Comparison of ENCODE assay signal across 28 mouse cellular contexts in genomic region chr7:132615346-132615745, GRCm38 (mm10). TPM values are rescaled to one million over a fixed set of nuclear protein-coding genes. Genes with fewer than 3 reads are reported as not detected.
DNase-seq lines count a peak whose midpoint lies in the region; ATAC-seq and TF ChIP-seq lines count a peak whose summit lies in the region.
"Had no signal": no experiment of that assay in that cellular context is flagged by ENCODE, and none has a peak within 500 bp of the region (broad histone marks: within the 10 kb centered on the region; RNA-seq: fewer than 3 reads in every experiment).

No protein-coding gene starts in this region.

- no peak overlapping the region for H3K4me2 ChIP-seq in lung, embryonic 14.5 days
- H3K4me2 ChIP-seq: hindbrain, embryonic 12.5 days; kidney, embryonic 15.5 days; midbrain, embryonic 13.5 days; neural tube, embryonic 13.5 days; stomach, embryonic 15.5 days had no signal

- H3K36me3 ChIP-seq in lung, embryonic 14.5 days (ENCODE audit: insufficient read depth): no peaks in the 10 kb centered on the region
- H3K36me3 ChIP-seq in ES-Bruce4 (ENCODE audit: control insufficient read depth, insufficient read depth, low read length, poor library complexity, severe bottlenecking): no peaks in the 10 kb centered on the region
- H3K36me3 ChIP-seq: hindbrain, embryonic 12.5 days; kidney, embryonic 15.5 days; midbrain, embryonic 13.5 days; neural tube, embryonic 13.5 days; stomach, embryonic 15.5 days had no signal

- H3K4me3 ChIP-seq in gastrocnemius, adult 2 months: no peak overlapping the region
- H3K4me3 ChIP-seq in lung, embryonic 14.5 days (ENCODE audit: low read depth, low read length): no peak overlapping the region
- H3K4me3 ChIP-seq in lung, adult 2 months (replicated peaks; ENCODE audit: extremely low read depth, low read depth, low read length): no peak overlapping the region
- H3K4me3 ChIP-seq in ES-Bruce4 (ENCODE audit: low read depth, low read length): no peak overlapping the region
- H3K4me3 ChIP-seq: hindbrain, embryonic 12.5 days; kidney, embryonic 15.5 days; midbrain, embryonic 13.5 days; neural tube, embryonic 13.5 days; stomach, embryonic 15.5 days had no signal

- peak; percentile 74 for TF ChIP-seq EP300 in ES-Bruce4 (IDR thresholded peaks at IDR 0.05; ENCODE audit: insufficient read depth, low read depth, low read length)

- H3K27ac ChIP-seq in gastrocnemius, adult 2 months: no peak overlapping the region
- H3K27ac ChIP-seq in lung, embryonic 14.5 days (ENCODE audit: low read depth): no peak overlapping the region
- H3K27ac ChIP-seq in ES-Bruce4 (ENCODE audit: insufficient read depth, low read length): no peak overlapping the region
- H3K27ac ChIP-seq: hindbrain, embryonic 12.5 days; kidney, embryonic 15.5 days; liver, embryonic 14.5 days; macrophage; midbrain, embryonic 13.5 days; neural tube, embryonic 13.5 days; stomach, embryonic 15.5 days had no signal

- no peak overlapping the region for H3K9ac ChIP-seq in lung, embryonic 14.5 days
- H3K9ac ChIP-seq in ES-Bruce4 (ENCODE audit: low read depth, poor library complexity, severe bottlenecking): no peak overlapping the region
- H3K9ac ChIP-seq: hindbrain, embryonic 12.5 days; kidney, embryonic 15.5 days; liver, embryonic 14.5 days; midbrain, embryonic 13.5 days; neural tube, embryonic 13.5 days; stomach, embryonic 15.5 days had no signal

- intact Hi-C loops in gastrocnemius, adult 2 months (cut with DNase I): no loop called here
- intact Hi-C loops in gastrocnemius, postnatal 14 days (cut with DNase I; ENCODE audit: low total_unique reads): no loop called here

- no peak for ATAC-seq in lung, embryonic 14.5 days (ENCODE audit: insufficient read depth)
- ATAC-seq in megakaryocyte, adult 5-6 weeks (ENCODE audit: poor library complexity, severe bottlenecking): no peak
- ATAC-seq: activated CD4-positive, CD25-positive, alpha-beta regulatory T cell, adult 4 months; inflammation-experienced regulatory T-cells, adult 6 months; midbrain, embryonic 13.5 days had no signal

- no peak for TF ChIP-seq CTCF in gastrocnemius, adult 2 months (IDR thresholded peaks at IDR 0.05)
- no peak for TF ChIP-seq CTCF in lung, embryonic 14.5 days (IDR thresholded peaks at IDR 0.05; ENCODE audit: low read depth)
- TF ChIP-seq CTCF in lung, adult 2 months (IDR thresholded peaks at IDR 0.05; ENCODE audit: insufficient read depth, low read length): no peak
- no peak for TF ChIP-seq CTCF in ES-Bruce4 (IDR thresholded peaks at IDR 0.05; ENCODE audit: low read depth, low read length)

- DNase-seq in gastrocnemius, adult 2 months: peak; percentile 56
- DNase-seq in gastrocnemius, postnatal 14 days: no peak
- DNase-seq in lung, embryonic 14.5 days: peak; percentile 26
- no peak for DNase-seq in lung, adult 2 months
- peak; percentile 57 for DNase-seq in adrenal gland, postnatal 14 days
- no peak for DNase-seq in B cell, adult 2 months
- DNase-seq: cerebellum, adult 11 months; cerebellum, postnatal 10 days; gastrocnemius, postnatal 10 days; kidney, postnatal 4 days; layer of hippocampus, adult 9-11 months; retina, postnatal 1 day; thymus, adult 18-20 months; thymus, postnatal 4 days had no signal

- WGBS in lung, embryonic 14.5 days: 16% methylated on average over 3 of the region's 3 CpGs
- WGBS in lung, adult 2 months: 34% methylated on average over 3 of the region's 3 CpGs

- no peaks in the 10 kb centered on the region for H3K9me3 ChIP-seq in lung, embryonic 14.5 days (ENCODE audit: low read depth, low read length)
- H3K9me3 ChIP-seq in ES-Bruce4 (replicated peaks; ENCODE audit: control insufficient read depth, insufficient read depth, low read length, poor library complexity, severe bottlenecking): no peaks in the 10 kb centered on the region
- H3K9me3 ChIP-seq: hindbrain, embryonic 12.5 days; kidney, embryonic 15.5 days; midbrain, embryonic 13.5 days; neural tube, embryonic 13.5 days; stomach, embryonic 15.5 days had no signal

- no peak for TF ChIP-seq POLR2A in lung, adult 2 months (IDR thresholded peaks at IDR 0.05; ENCODE audit: borderline replicate concordance, extremely low read depth, low read depth, low read length)
- TF ChIP-seq POLR2A in ES-Bruce4 (IDR thresholded peaks at IDR 0.05; ENCODE audit: insufficient read depth, low read length): no peak

- H3K27me3 ChIP-seq in lung, embryonic 14.5 days (ENCODE audit: insufficient read depth, low read length): no peaks in the 10 kb centered on the region
- H3K27me3 ChIP-seq in ES-Bruce4 (ENCODE audit: control insufficient read depth, insufficient read depth, low read length, poor library complexity, severe bottlenecking): no peaks in the 10 kb centered on the region
- H3K27me3 ChIP-seq: kidney, embryonic 15.5 days; midbrain, embryonic 13.5 days; neural tube, embryonic 13.5 days; stomach, embryonic 15.5 days had no signal

- no peaks in the 10 kb centered on the region; the same call in 1 of the 2 replicates for H3K4me1 ChIP-seq in lung, embryonic 14.5 days (ENCODE audit: insufficient read depth)
- H3K4me1 ChIP-seq in lung, adult 2 months (ENCODE audit: control insufficient read depth, insufficient read depth, low read length): no peaks in the 10 kb centered on the region
- H3K4me1 ChIP-seq in ES-Bruce4 (ENCODE audit: control insufficient read depth, insufficient read depth, low read length): peaks cover 8% of the 10 kb centered on the region

RNA-seq across cellular contexts. Expression of gene Lhpp, which starts 4.9 kb away (rescaled TPM):
- 10 to 100 TPM; 10.8 to 11.1 TPM for total RNA-seq in gastrocnemius, adult 2 months (2021)
- 10 to 100 TPM; 10.5 to 12.9 TPM for total RNA-seq in gastrocnemius, postnatal 14 days (2021)
- 21.7 and 22.8 TPM in 2 replicates for polyA plus RNA-seq in lung, embryonic 14.5 days (2014; fragmentation: Nextera tagmentation; extraction: Ambion mirVana)
- polyA plus RNA-seq in lung, adult 2 months (2012; rRNA removed): 12.4 and 17.1 TPM in 2 replicates
- 5.6 and 6.1 TPM in 2 replicates for polyA plus RNA-seq in ES-Bruce4 (2011; ENCODE audit: insufficient read depth, insufficient read length, low read depth, missing spikeins)
- total RNA-seq in adrenal gland, postnatal 14 days (2021): 18.1 and 18.6 TPM in 2 replicates
- 5.1 and 6.9 TPM in 2 replicates for total RNA-seq in megakaryocyte, adult 5-6 weeks (2015)
- 5.8 and 6.1 TPM in 2 replicates for total RNA-seq in megakaryocyte, adult 5-6 weeks (2017)

RNA-seq across cellular contexts. Expression of gene Nkx1-2, which starts 15.9 kb away (rescaled TPM):
- not detected for total RNA-seq in gastrocnemius, adult 2 months (2021)
- not detected for total RNA-seq in gastrocnemius, postnatal 14 days (2021)
- polyA plus RNA-seq in lung, embryonic 14.5 days (2014; fragmentation: Nextera tagmentation; extraction: Ambion mirVana): not detected in 2 replicates
- polyA plus RNA-seq in lung, adult 2 months (2012; rRNA removed): not detected in 2 replicates
- 0.20 TPM in 1 of 2 replicates, not detected in the other for polyA plus RNA-seq in ES-Bruce4 (2011; ENCODE audit: insufficient read depth, insufficient read length, low read depth, missing spikeins)
- not detected in 2 replicates for total RNA-seq in adrenal gland, postnatal 14 days (2021)
- total RNA-seq in megakaryocyte, adult 5-6 weeks (2015): not detected in 2 replicates
- total RNA-seq in megakaryocyte, adult 5-6 weeks (2017): not detected in 2 replicates
- total RNA-seq: gastrocnemius, postnatal 10 days; heart, adult 8-10 months had no signal
- polyA plus RNA-seq: activated CD4-positive, CD25-positive, alpha-beta regulatory T cell, adult 4 months; forebrain, embryonic 11.5 days; heart, postnatal 0 days; inflammation-experienced regulatory T-cells, adult 6 months; kidney, embryonic 15.5 days; macrophage had no signal

RNA-seq across cellular contexts. Expression of gene Oat, which starts 39.1 kb away (rescaled TPM):
- 100 to 1,000 TPM; 155 to 159 TPM for total RNA-seq in gastrocnemius, adult 2 months (2021)
- 100 to 1,000 TPM; 120 to 142 TPM for total RNA-seq in gastrocnemius, postnatal 14 days (2021)
- 270 and 289 TPM in 2 replicates for polyA plus RNA-seq in lung, embryonic 14.5 days (2014; fragmentation: Nextera tagmentation; extraction: Ambion mirVana)
- 126 and 152 TPM in 2 replicates for polyA plus RNA-seq in lung, adult 2 months (2012; rRNA removed)
- polyA plus RNA-seq in ES-Bruce4 (2011; ENCODE audit: insufficient read depth, insufficient read length, low read depth, missing spikeins): 38.8 and 43.8 TPM in 2 replicates
- total RNA-seq in adrenal gland, postnatal 14 days (2021): 88.1 and 96.2 TPM in 2 replicates
- total RNA-seq in megakaryocyte, adult 5-6 weeks (2015): 61.8 and 66.0 TPM in 2 replicates
- 59.2 and 62.0 TPM in 2 replicates for total RNA-seq in megakaryocyte, adult 5-6 weeks (2017)

Comparison
In these comparisons a context has a peak if more than half of its experiments do, and no peak if none do; other contexts are left out.
1. DNase-seq: peak in gastrocnemius, adult 2 months (single experiment), lung, embryonic 14.5 days (single experiment) and adrenal gland, postnatal 14 days (single experiment); none in gastrocnemius, postnatal 14 days (single experiment), lung, adult 2 months (single experiment) and B cell, adult 2 months (0 of 2).